In genomic region chr17:25796951-25797369, GRCm38 (mm10) we compare ENCODE assay signal across 8 mouse cellular contexts. TPM values are rescaled to one million over a fixed set of nuclear protein-coding genes. Genes with fewer than 3 reads are reported as not detected.
DNase-seq lines count a peak whose midpoint lies in the region; ATAC-seq lines count a peak whose summit lies in the region.

Gene Metrn (minus strand): TSS chr17:25797136.

- H3K36me3 ChIP-seq in embryonic facial prominence, embryonic 15.5 days = 0 out of 2 replicates have a peak, but pooled peaks cover 3% of the 10 kb centered on the region
- peaks cover 14% of the 10 kb centered on the region for H3K36me3 ChIP-seq in heart, embryonic 10.5 days
- H3K36me3 ChIP-seq in kidney, embryonic 14.5 days (ENCODE audit: control insufficient read depth, insufficient read depth, low read length) = peaks cover 6% of the 10 kb centered on the region
- no peaks in the 10 kb centered on the region for H3K36me3 ChIP-seq in liver, embryonic 11.5 days (ENCODE audit: control insufficient read depth, insufficient read depth, low read length)
- no peaks in the 10 kb centered on the region for H3K36me3 ChIP-seq in splenic B cell, adult 2 months (ENCODE audit: control insufficient read depth, insufficient read depth, low read length, poor library complexity, severe bottlenecking)

- no peaks in the 10 kb centered on the region for H3K9me3 ChIP-seq in embryonic facial prominence, embryonic 15.5 days (replicated peaks)
- H3K9me3 ChIP-seq in heart, embryonic 10.5 days = no peaks in the 10 kb centered on the region
- H3K9me3 ChIP-seq in kidney, embryonic 14.5 days (ENCODE audit: control insufficient read depth, low read length) = no peaks in the 10 kb centered on the region
- no peaks in the 10 kb centered on the region for H3K9me3 ChIP-seq in liver, embryonic 11.5 days (ENCODE audit: control insufficient read depth, low read length)

- peak; percentile 87 for ATAC-seq in embryonic facial prominence, embryonic 15.5 days (ENCODE audit: insufficient number of reproducible peaks, low FRiP score, low TSS enrichment, low read depth)
- peak; percentile 75 for ATAC-seq in kidney, embryonic 14.5 days (ENCODE audit: low FRiP score, low TSS enrichment)
- peak; percentile 82 for ATAC-seq in liver, embryonic 11.5 days (replicated peaks; ENCODE audit: low FRiP score)
- ATAC-seq in monocyte, adult 5-6 weeks (replicated peaks; ENCODE audit: insufficient number of reproducible peaks, low FRiP score, low TSS enrichment, poor library complexity, severe bottlenecking) = peak; percentile 81

- peaks cover 1% of the 10 kb centered on the region; the same call in 1 of the 2 replicates for H3K27me3 ChIP-seq in embryonic facial prominence, embryonic 15.5 days
- no peaks in the 10 kb centered on the region for H3K27me3 ChIP-seq in heart, embryonic 10.5 days (ENCODE audit: insufficient read depth, poor library complexity, severe bottlenecking)
- no peaks in the 10 kb centered on the region for H3K27me3 ChIP-seq in kidney, embryonic 14.5 days (ENCODE audit: control insufficient read depth, insufficient read depth, low read length)
- H3K27me3 ChIP-seq in liver, embryonic 11.5 days (replicated peaks; ENCODE audit: control insufficient read depth, insufficient read depth, low read length) = no peaks in the 10 kb centered on the region; the same call in 1 of the 2 replicates
- no peaks in the 10 kb centered on the region for H3K27me3 ChIP-seq in splenic B cell, adult 2 months (ENCODE audit: control insufficient read depth, insufficient read depth, low read length, poor library complexity, severe bottlenecking)

- WGBS in embryonic facial prominence, embryonic 15.5 days = under 1% methylated on average over 35 of the region's 35 CpGs
- under 1% methylated on average over 35 of the region's 35 CpGs for WGBS in heart, embryonic 10.5 days
- under 1% methylated on average over 31 of the region's 35 CpGs for WGBS in kidney, embryonic 14.5 days
- under 1% methylated on average over 35 of the region's 35 CpGs for WGBS in liver, embryonic 11.5 days

- H3K4me3 ChIP-seq in embryonic facial prominence, embryonic 15.5 days (replicated peaks) = peak within 1 kb of the TSS; percentile 66
- peak within 1 kb of the TSS; percentile 80 for H3K4me3 ChIP-seq in heart, embryonic 10.5 days
- peak within 1 kb of the TSS; percentile 85 for H3K4me3 ChIP-seq in kidney, embryonic 14.5 days (ENCODE audit: low read length)
- peak within 1 kb of the TSS; percentile 73 for H3K4me3 ChIP-seq in liver, embryonic 11.5 days (ENCODE audit: low read depth, low read length)

- peaks cover 31% of the 10 kb centered on the region for H3K4me1 ChIP-seq in embryonic facial prominence, embryonic 15.5 days
- peaks cover 46% of the 10 kb centered on the region for H3K4me1 ChIP-seq in heart, embryonic 10.5 days
- H3K4me1 ChIP-seq in kidney, embryonic 14.5 days (ENCODE audit: control insufficient read depth, insufficient read depth, low read length) = peaks cover 41% of the 10 kb centered on the region
- H3K4me1 ChIP-seq in liver, embryonic 11.5 days (replicated peaks; ENCODE audit: control insufficient read depth, insufficient read depth, low read length) = peaks cover 23% of the 10 kb centered on the region

- H3K9ac ChIP-seq in embryonic facial prominence, embryonic 15.5 days = peak within 1 kb of the TSS; percentile 33
- H3K9ac ChIP-seq in kidney, embryonic 14.5 days (ENCODE audit: low read depth, low read length) = peak within 1 kb of the TSS; percentile 78
- H3K9ac ChIP-seq in liver, embryonic 11.5 days (ENCODE audit: low read depth, low read length) = peak within 1 kb of the TSS; percentile 71

- H3K4me2 ChIP-seq in embryonic facial prominence, embryonic 15.5 days (replicated peaks) = peak within 1 kb of the TSS; percentile 89
- peak within 1 kb of the TSS; percentile 99 for H3K4me2 ChIP-seq in kidney, embryonic 14.5 days (replicated peaks; ENCODE audit: low read depth, low read length)
- H3K4me2 ChIP-seq in liver, embryonic 11.5 days = peak within 1 kb of the TSS; percentile 98

- peak; percentile 83 to 84 for DNase-seq in B cell, adult 2 months
- peak; percentile 95 for DNase-seq in adrenal gland, postnatal 14 days
- DNase-seq in heart, embryonic 10.5 days (ENCODE audit: low spot score) = peak; percentile 95
- peak; percentile 91 for DNase-seq in liver, embryonic 11.5 days (ENCODE audit: low spot score)
- DNase-seq in splenic B cell, adult 2 months (ENCODE audit: low read depth, low spot score) = peak; percentile 81

- no peak within 1 kb of the TSS; the same call in 1 of the 2 replicates for H3K27ac ChIP-seq in embryonic facial prominence, embryonic 15.5 days (replicated peaks)
- H3K27ac ChIP-seq in heart, embryonic 10.5 days = peak within 1 kb of the TSS; percentile 87
- peak within 1 kb of the TSS; percentile 47; the same call in 1 of the 2 replicates for H3K27ac ChIP-seq in kidney, embryonic 14.5 days (ENCODE audit: low read depth, low read length)
- H3K27ac ChIP-seq in liver, embryonic 11.5 days (ENCODE audit: low read depth, low read length) = no peak within 1 kb of the TSS

RNA-seq across cellular contexts. Expression of gene Metrn, which starts in this region (rescaled TPM):
- total RNA-seq in adrenal gland, postnatal 14 days (2021) = 24.7 and 27.3 TPM in 2 replicates
- polyA plus RNA-seq in embryonic facial prominence, embryonic 15.5 days (2015; fragmentation: Nextera tagmentation; extraction: Ambion mirVana) = 41.8 and 44.8 TPM in 2 replicates
- polyA plus RNA-seq in heart, embryonic 10.5 days (2016; fragmentation: Nextera tagmentation; extraction: Ambion mirVana) = 44.3 and 48.0 TPM in 2 replicates
- 8.2 and 28.6 TPM in 2 replicates for polyA plus RNA-seq in kidney, embryonic 14.5 days (2014; fragmentation: Nextera tagmentation; extraction: Ambion mirVana)
- 7.6 and 10.8 TPM in 2 replicates for polyA plus RNA-seq in liver, embryonic 11.5 days (2014; fragmentation: Nextera tagmentation; extraction: Ambion mirVana)
- total RNA-seq in monocyte, adult 5-6 weeks (2017) = 5.1 to 6.4 TPM (median 6.1 TPM) in 3 replicates

Comparison
In these comparisons a context has a peak if more than half of its experiments do, and no peak if none do; other contexts are left out.
1. H3K27ac ChIP-seq: peak in heart, embryonic 10.5 days (single experiment) and kidney, embryonic 14.5 days (single experiment); none in embryonic facial prominence, embryonic 15.5 days (single experiment) and liver, embryonic 11.5 days (single experiment).
2. Peak in every context shown above with its lines, with median percentiles within 50 percentile points of each other: DNase-seq, ATAC-seq, H3K4me2 ChIP-seq, H3K4me3 ChIP-seq and H3K9ac ChIP-seq.